Mouse (Mus musculus) limb, embryonic 10.5 days (tissue): ENCODE results near the gene Ubxn11. TPM values are rescaled to one million over a fixed set of nuclear protein-coding genes. Genes with fewer than 3 reads are reported as not detected.
"Not testable (repeated sequence)": the region's sequence is repeated elsewhere in the genome, so short reads cannot be mapped to it uniquely, and the experiment has no call there.

Experiments
- DNase-seq: peaks from one replicate; pipeline ENCODE4 v3.0.0-alpha.2; 2017; ENCODE audit warnings: low spot score
- H3K27ac ChIP-seq: fragments of 300-500 bp; sonication (generic); 2 replicates; pipeline ENCODE4 v1.5.1; 2016; ENCODE audit warnings: mild to moderate bottlenecking
- H3K27me3 ChIP-seq: fragments of 300-500 bp; sonication (generic); 2 replicates; pipeline ENCODE4 v1.6.1; 2016; ENCODE audit warnings: low read depth, mild to moderate bottlenecking; ENCODE audit not compliant: poor library complexity, severe bottlenecking
- H3K36me3 ChIP-seq: fragments of 300-500 bp; sonication (generic); 2 replicates; pipeline ENCODE4 v1.6.1; 2016; ENCODE audit warnings: mild to moderate bottlenecking, moderate library complexity
- H3K4me1 ChIP-seq: fragments of 300-500 bp; sonication (generic); 2 replicates; pipeline ENCODE4 v1.6.1; 2016
- H3K4me3 ChIP-seq: fragments of 300-500 bp; sonication (generic); 2 replicates; pipeline ENCODE4 v1.5.1; 2016; ENCODE audit warnings: mild to moderate bottlenecking, moderate library complexity
- H3K9me3 ChIP-seq: fragments of 300-500 bp; sonication (generic); replicated peaks from 2 replicates; pipeline ENCODE4 v1.6.1; 2016; ENCODE audit warnings: mild to moderate bottlenecking
- WGBS: fragments of 180-500 bp; shearing (Covaris S2); methylation state at CpG from one replicate; pipeline ENCODE4 v1.1.7; 2016; 5-methylcytosine and 5-hydroxymethylcytosine counted together
- polyA plus RNA-seq: library from polyadenylated mRNA; unstranded; fragments of >200 nt; fragmentation: Nextera tagmentation; extraction: Ambion mirVana; gene quantifications from 2 replicates; pipeline ENCODE4 v1.2.1, GENCODE M21; 2016

The Ubxn11 gene
- polyA plus RNA-seq, 1 experiment from 2014 or later, result 6.5 TPM

- Histone ChIP-seq H3K36me3 (peaks cover 86% of the 10 kb centered on the region), H3K9me3 (no peaks in the 10 kb centered on the region), H3K4me3 (no peak overlapping the region), H3K27ac (no peak overlapping the region), H3K4me1 (no peaks in the 10 kb centered on the region), H3K27me3 (no peaks in the 10 kb centered on the region)
- WGBS, result 95% methylated on average over 4 of the region's 4 CpGs
- DNase-seq, result no peak
These were observed 47.0 kb downstream of the Ubxn11 start for GRCm38 (mm10) chr4:134149389-134149788.

- Histone ChIP-seq H3K4me3 (no peak overlapping the region), H3K27ac (no peak overlapping the region), H3K4me1 (no peaks in the 10 kb centered on the region), H3K27me3 (no peaks in the 10 kb centered on the region), H3K36me3 (peaks cover 84% of the 10 kb centered on the region), H3K9me3 (no peaks in the 10 kb centered on the region)
- DNase-seq, result no peak
- WGBS, result 87% methylated on average over 3 of the region's 3 CpGs
These were observed 49.7 kb downstream of the Ubxn11 start for GRCm38 (mm10) chr4:134152112-134152511.

- WGBS, result 93% methylated on average over 3 of the region's 3 CpGs
- H3K4me1 ChIP-seq, result no peaks in the 10 kb centered on the region
- no peaks in the 10 kb centered on the region for H3K27me3 ChIP-seq
- DNase-seq, result no peak
- H3K36me3 ChIP-seq, result peaks cover 68% of the 10 kb centered on the region
- H3K4me3 ChIP-seq, result no peak overlapping the region
- no peaks in the 10 kb centered on the region for H3K9me3 ChIP-seq
- no peak overlapping the region for H3K27ac ChIP-seq
These were observed 51.3 kb downstream of the Ubxn11 start for GRCm38 (mm10) chr4:134153656-134154055.

DNA sequence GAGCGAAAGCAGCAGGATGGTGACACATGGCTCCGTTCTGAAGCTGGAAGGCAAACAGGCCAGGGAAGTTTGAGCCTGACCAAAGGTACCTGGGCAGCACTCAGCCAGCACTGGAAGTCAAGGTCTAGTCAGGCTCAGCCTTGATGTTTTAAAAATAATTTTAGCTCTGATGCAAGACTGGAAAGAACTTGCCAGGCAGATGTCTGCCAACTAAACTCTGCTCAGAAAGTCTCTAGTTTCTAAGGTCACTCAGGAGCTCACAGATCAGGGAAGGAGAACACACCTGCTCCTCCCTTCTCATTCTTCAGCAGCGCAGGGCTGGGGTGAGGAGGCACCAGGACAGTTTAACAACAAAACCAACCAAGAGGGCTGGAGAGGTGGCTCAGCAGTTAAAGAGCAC, 52.0 kb downstream of the Ubxn11 start:
- WGBS, result 92% methylated on average over 3 of the region's 3 CpGs
- Histone ChIP-seq H3K4me3 (no peak overlapping the region), H3K36me3 (peaks cover 61% of the 10 kb centered on the region)

GRCm38 (mm10) chr4:134155531-134155930, 53.2 kb downstream of the Ubxn11 start:
- no peak for DNase-seq
- Histone ChIP-seq H3K27ac (no peak overlapping the region), H3K36me3 (peaks cover 54% of the 10 kb centered on the region), H3K27me3 (no peaks in the 10 kb centered on the region), H3K4me1 (peaks cover 5% of the 10 kb centered on the region), H3K9me3 (no peaks in the 10 kb centered on the region), H3K4me3 (no peak overlapping the region)
- 90% methylated on average over 6 of the region's 6 CpGs for WGBS

More for the DNA sequence above, 52.0 kb downstream of the Ubxn11 start:
- Histone ChIP-seq H3K4me1 (peaks cover 5% of the 10 kb centered on the region), H3K9me3 (no peaks in the 10 kb centered on the region), H3K27ac (no peak overlapping the region), H3K27me3 (no peaks in the 10 kb centered on the region)
- DNase-seq, result no peak

DNA sequence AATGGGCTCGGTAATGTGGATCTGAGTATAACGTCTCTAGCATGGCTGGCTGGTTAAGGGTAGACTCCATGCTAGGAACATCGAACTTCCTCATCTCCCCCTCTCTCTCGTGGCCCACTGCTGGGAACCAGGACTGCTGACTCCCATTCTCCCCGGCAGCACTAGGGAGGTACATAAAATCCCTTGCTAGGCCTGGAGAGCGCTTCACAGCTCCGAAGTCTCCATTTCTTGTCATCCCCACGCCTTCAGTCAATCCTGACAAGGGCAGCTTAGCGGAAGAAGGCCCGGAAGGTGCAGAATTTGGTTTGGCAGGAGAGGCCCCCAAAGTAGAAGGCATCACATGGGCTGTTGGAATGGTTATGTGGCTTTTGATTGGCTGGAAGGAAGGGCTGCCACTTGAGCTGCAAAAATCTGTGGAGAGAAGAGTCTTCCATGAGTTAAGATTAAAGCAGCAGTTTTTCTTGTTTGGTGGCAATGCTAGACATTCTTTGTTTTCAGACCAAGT, 53.6 kb downstream of the Ubxn11 start:
- Histone ChIP-seq H3K27me3 (no peaks in the 10 kb centered on the region), H3K4me1 (peaks cover 5% of the 10 kb centered on the region), H3K36me3 (peaks cover 50% of the 10 kb centered on the region), H3K9me3 (no peaks in the 10 kb centered on the region), H3K27ac (no peak overlapping the region), H3K4me3 (no peak overlapping the region)
- no peak for DNase-seq
- WGBS, result 91% methylated on average over 10 of the region's 10 CpGs

GRCm38 (mm10) chr4:134156744-134157143, 54.4 kb downstream of the Ubxn11 start:
- Histone ChIP-seq H3K4me3 (no peak overlapping the region), H3K27ac (no peak overlapping the region), H3K36me3 (peaks cover 42% of the 10 kb centered on the region), H3K27me3 (no peaks in the 10 kb centered on the region), H3K4me1 (peaks cover 5% of the 10 kb centered on the region), H3K9me3 (no peaks in the 10 kb centered on the region)
- DNase-seq, result no peak
- 76% methylated on average over 8 of the region's 8 CpGs for WGBS

DNA sequence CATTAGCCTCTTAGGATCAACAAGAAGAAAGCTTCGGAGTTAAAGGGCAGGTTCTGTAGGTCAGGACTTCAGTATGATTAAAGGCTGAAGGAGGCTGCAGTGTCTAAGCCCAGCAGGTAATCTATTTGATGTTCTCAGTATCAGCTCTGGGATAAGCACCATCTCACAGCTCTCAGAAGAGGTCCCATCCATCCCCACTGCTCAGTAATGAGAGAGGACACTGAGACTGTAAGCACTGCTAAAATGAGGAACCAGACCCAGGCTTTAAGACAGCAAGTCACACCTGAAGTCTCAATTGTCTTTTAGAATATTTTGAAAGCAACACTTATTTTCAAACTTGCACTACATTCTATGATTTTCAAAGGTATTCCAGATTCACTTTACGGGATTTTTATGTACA, 55.2 kb downstream of the Ubxn11 start:
- no peaks in the 10 kb centered on the region for H3K27me3 ChIP-seq
- peaks cover 5% of the 10 kb centered on the region for H3K4me1 ChIP-seq
- H3K9me3 ChIP-seq, result no peaks in the 10 kb centered on the region
- no peak for DNase-seq
- H3K4me3 ChIP-seq, result no peak overlapping the region
- H3K27ac ChIP-seq, result no peak overlapping the region
- H3K36me3 ChIP-seq, result peaks cover 36% of the 10 kb centered on the region
- 89% methylated on average over 2 of the region's 2 CpGs for WGBS

- Histone ChIP-seq H3K9me3 (no peaks in the 10 kb centered on the region), H3K36me3 (peaks cover 23% of the 10 kb centered on the region), H3K4me1 (peaks cover 5% of the 10 kb centered on the region), H3K27ac (no peak overlapping the region), H3K4me3 (no peak overlapping the region), H3K27me3 (no peaks in the 10 kb centered on the region)
- 85% methylated on average over 6 of the region's 6 CpGs for WGBS
- DNase-seq, result no peak
These were observed 56.4 kb downstream of the Ubxn11 start for GRCm38 (mm10) chr4:134158774-134159173.

DNA sequence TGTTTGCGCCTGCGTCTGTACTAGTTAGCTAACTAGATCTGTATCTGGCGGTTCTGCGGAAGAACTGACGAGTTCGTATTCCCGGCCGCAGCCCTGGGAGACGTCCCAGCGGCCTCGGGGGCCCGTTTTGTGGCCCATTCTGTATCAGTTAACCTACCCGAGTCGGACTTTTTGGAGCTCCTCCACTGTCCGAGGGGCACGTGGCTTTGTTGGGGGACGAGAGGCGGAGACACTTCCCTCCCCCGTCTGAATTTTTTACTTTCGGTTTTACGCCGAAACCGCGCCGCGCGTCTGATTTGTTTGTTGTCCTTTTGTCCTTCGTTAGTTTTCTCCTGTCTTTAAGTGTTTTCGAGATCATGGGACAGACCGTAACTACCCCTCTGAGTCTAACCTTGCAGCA, 57.7 kb downstream of the Ubxn11 start:
- H3K9me3 ChIP-seq, H3K27me3 ChIP-seq, H3K4me1 ChIP-seq, H3K27ac ChIP-seq: not testable (repeated sequence)
- 7% methylated on average over 30 of the region's 30 CpGs for whole genome bisulfite sequencing
- Histone ChIP-seq H3K36me3 (peaks cover 18% of the 10 kb centered on the region), H3K4me3 (peak overlapping the region; percentile 52)
- peak; percentile 59 for DNase-seq

- no peaks in the 10 kb centered on the region for H3K27me3 ChIP-seq
- H3K4me3 ChIP-seq, result no peak overlapping the region
- WGBS, result 94% methylated on average over 6 of the region's 6 CpGs
- no peaks in the 10 kb centered on the region for H3K4me1 ChIP-seq
- no peaks in the 10 kb centered on the region for H3K9me3 ChIP-seq
- H3K36me3 ChIP-seq, result peaks cover 37% of the 10 kb centered on the region
- no peak overlapping the region for H3K27ac ChIP-seq
- no peak for DNase-seq
These were observed 62.2 kb downstream of the Ubxn11 start for GRCm38 (mm10) chr4:134164591-134164990.

DNA sequence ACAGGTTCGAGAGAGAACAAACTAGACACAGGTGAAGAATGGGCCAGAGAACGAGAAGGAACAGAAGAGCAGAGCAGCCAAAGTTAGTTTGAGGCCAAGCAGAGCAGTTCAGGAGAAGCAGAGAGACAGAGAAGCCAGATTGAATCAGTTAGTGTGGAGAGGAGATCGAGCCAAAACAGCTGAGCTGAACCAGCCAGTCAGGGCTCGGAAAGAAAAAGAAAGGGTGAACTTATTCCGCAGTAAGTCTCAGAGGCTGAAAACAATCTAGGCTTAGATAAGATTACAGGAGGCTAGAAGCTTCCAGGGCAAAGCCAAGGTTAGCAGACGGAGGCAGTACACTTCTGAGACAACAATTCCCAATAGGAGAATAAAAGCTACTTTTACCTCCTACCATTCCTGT, 62.7 kb downstream of the Ubxn11 start:
- Histone ChIP-seq H3K4me3 (no peak overlapping the region), H3K4me1 (no peaks in the 10 kb centered on the region), H3K9me3 (no peaks in the 10 kb centered on the region), H3K36me3 (peaks cover 37% of the 10 kb centered on the region), H3K27ac (no peak overlapping the region), H3K27me3 (no peaks in the 10 kb centered on the region)
- WGBS, result 85% methylated on average over 6 of the region's 6 CpGs
- DNase-seq, result no peak

- Histone ChIP-seq H3K4me1 (no peaks in the 10 kb centered on the region), H3K27ac (no peak overlapping the region), H3K36me3 (peaks cover 41% of the 10 kb centered on the region), H3K4me3 (no peak overlapping the region), H3K27me3 (no peaks in the 10 kb centered on the region), H3K9me3 (no peaks in the 10 kb centered on the region)
- DNase-seq, result no peak
- WGBS, result 95% methylated on average over 3 of the region's 3 CpGs
These were observed 63.4 kb downstream of the Ubxn11 start for GRCm38 (mm10) chr4:134165548-134166465.
